8 mouse cellular contexts compared by ENCODE assay signal in the genomic region with DNA sequence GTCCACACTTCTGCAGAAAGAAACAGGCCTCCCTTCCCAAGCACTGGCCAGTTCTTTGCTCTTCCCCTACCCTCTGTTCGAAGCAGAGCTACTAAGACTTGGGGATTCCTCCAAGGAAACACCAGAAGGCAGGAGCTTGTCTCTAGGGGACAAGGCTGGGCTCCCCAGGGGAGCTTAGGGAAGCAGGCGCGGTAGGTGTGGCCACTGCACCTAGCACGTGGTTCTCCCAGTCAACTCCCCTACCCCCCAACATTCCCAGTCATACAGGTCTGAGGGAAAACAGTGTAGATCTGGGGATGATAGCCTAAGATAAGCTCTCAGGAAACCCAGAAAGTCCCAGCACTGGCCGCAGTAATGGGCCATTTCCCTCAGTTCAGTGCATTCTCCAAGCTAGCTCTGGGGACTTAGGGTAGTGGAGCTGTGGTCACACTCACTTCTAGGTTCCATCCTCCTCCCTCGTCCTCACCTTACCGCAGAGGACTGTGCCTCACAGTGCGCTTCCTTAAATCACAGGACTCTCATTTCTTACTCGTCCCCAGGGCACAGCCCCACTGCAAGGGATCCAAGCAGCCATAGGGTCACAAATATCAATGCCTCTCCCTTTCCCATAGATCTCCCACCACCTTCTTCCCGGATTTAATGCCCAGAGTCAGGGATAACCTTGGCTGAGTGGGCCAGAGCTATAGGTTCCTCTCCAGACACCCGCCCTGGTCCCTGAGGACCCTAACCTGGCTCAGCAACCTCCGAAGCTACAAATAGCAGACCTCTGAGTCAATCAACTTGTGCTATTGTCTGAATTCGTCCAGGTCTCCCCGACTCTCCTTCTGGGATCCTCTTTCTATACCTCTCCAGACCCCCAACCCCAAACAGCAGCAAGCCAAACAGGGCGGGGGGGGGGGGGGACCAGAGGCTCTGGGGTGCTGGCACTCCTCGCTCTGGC.
A peak's percentile ranks its signal among the peaks of the same experiment; 100 is the strongest.
DNase-seq lines count a peak whose midpoint lies in the region; ATAC-seq and TF ChIP-seq lines count a peak whose summit lies in the region.

No protein-coding gene starts in this region.

- WGBS in lung, embryonic 14.5 days = 24% methylated on average over 16 of the region's 16 CpGs
- 4% methylated on average over 16 of the region's 16 CpGs for WGBS in forebrain, embryonic 12.5 days
- 8% methylated on average over 16 of the region's 16 CpGs for WGBS in limb, embryonic 12.5 days
- WGBS in neural tube, embryonic 15.5 days = 11% methylated on average over 16 of the region's 16 CpGs

- H3K27me3 ChIP-seq in lung, embryonic 14.5 days (ENCODE audit: insufficient read depth, low read length) = 0 out of 2 replicates have a peak, but pooled peaks cover 3% of the 10 kb centered on the region
- H3K27me3 ChIP-seq in forebrain, embryonic 12.5 days = peaks cover 18% of the 10 kb centered on the region
- no peaks in the 10 kb centered on the region for H3K27me3 ChIP-seq in limb, embryonic 12.5 days
- H3K27me3 ChIP-seq in neural tube, embryonic 15.5 days (replicated peaks) = no peaks in the 10 kb centered on the region

- H3K9me3 ChIP-seq in lung, embryonic 14.5 days (ENCODE audit: low read depth, low read length) = no peaks in the 10 kb centered on the region
- H3K9me3 ChIP-seq in forebrain, embryonic 12.5 days = no peaks in the 10 kb centered on the region
- H3K9me3 ChIP-seq in limb, embryonic 12.5 days = no peaks in the 10 kb centered on the region
- H3K9me3 ChIP-seq in neural tube, embryonic 15.5 days (replicated peaks) = no peaks in the 10 kb centered on the region

- peak overlapping the region; percentile 83 for H3K4me2 ChIP-seq in lung, embryonic 14.5 days
- H3K4me2 ChIP-seq in forebrain, embryonic 12.5 days = peak overlapping the region; percentile 84
- H3K4me2 ChIP-seq in limb, embryonic 12.5 days = peak overlapping the region; percentile 88
- H3K4me2 ChIP-seq in neural tube, embryonic 15.5 days = peak overlapping the region; percentile 71

- no peak for TF ChIP-seq CTCF in lung, embryonic 14.5 days (IDR thresholded peaks at IDR 0.05; ENCODE audit: low read depth)

- no peak overlapping the region for H3K27ac ChIP-seq in lung, embryonic 14.5 days (ENCODE audit: low read depth)
- no peak overlapping the region for H3K27ac ChIP-seq in forebrain, embryonic 12.5 days
- H3K27ac ChIP-seq in limb, embryonic 12.5 days = no peak overlapping the region
- peak overlapping the region; percentile 82 for H3K27ac ChIP-seq in neural tube, embryonic 15.5 days (replicated peaks)

- peak overlapping the region; percentile 59 for H3K9ac ChIP-seq in lung, embryonic 14.5 days
- H3K9ac ChIP-seq in forebrain, embryonic 12.5 days = peak overlapping the region; percentile 69
- peak overlapping the region; percentile 57 for H3K9ac ChIP-seq in limb, embryonic 12.5 days (replicated peaks)
- H3K9ac ChIP-seq in neural tube, embryonic 15.5 days (replicated peaks) = peak overlapping the region; percentile 52

- DNase-seq in lung, embryonic 14.5 days = no peak
- no peak for DNase-seq in lung, postnatal 10 days
- no peak for DNase-seq in cerebellum, adult 11 months
- DNase-seq in adrenal gland, postnatal 4 days (ENCODE audit: low spot score in 2 of 2) = no peak
- DNase-seq in kidney, adult 9 months = no peak

- peak overlapping the region; percentile 52 for H3K4me3 ChIP-seq in lung, embryonic 14.5 days (ENCODE audit: low read depth, low read length)
- peak overlapping the region; percentile 53 for H3K4me3 ChIP-seq in forebrain, embryonic 12.5 days (replicated peaks)
- H3K4me3 ChIP-seq in limb, embryonic 12.5 days (replicated peaks) = peak overlapping the region; percentile 54
- H3K4me3 ChIP-seq in neural tube, embryonic 15.5 days (replicated peaks) = peak overlapping the region; percentile 55

- peaks cover 46% of the 10 kb centered on the region for H3K4me1 ChIP-seq in lung, embryonic 14.5 days (ENCODE audit: insufficient read depth)
- H3K4me1 ChIP-seq in forebrain, embryonic 12.5 days = peaks cover 52% of the 10 kb centered on the region
- H3K4me1 ChIP-seq in limb, embryonic 12.5 days (replicated peaks) = peaks cover 68% of the 10 kb centered on the region
- H3K4me1 ChIP-seq in neural tube, embryonic 15.5 days = peaks cover 87% of the 10 kb centered on the region

- ATAC-seq in lung, embryonic 14.5 days (ENCODE audit: insufficient read depth) = no peak
- no peak for ATAC-seq in forebrain, embryonic 12.5 days (ENCODE audit: low FRiP score)
- ATAC-seq in limb, embryonic 12.5 days (ENCODE audit: insufficient number of reproducible peaks, insufficient read depth, low FRiP score, low TSS enrichment, low read depth) = 0 out of 2 replicates have a peak, but pooled peaks have one; percentile 13
- peak; percentile 23 for ATAC-seq in neural tube, embryonic 15.5 days (ENCODE audit: low FRiP score)

- H3K36me3 ChIP-seq in lung, embryonic 14.5 days (ENCODE audit: insufficient read depth) = no peaks in the 10 kb centered on the region
- H3K36me3 ChIP-seq in forebrain, embryonic 12.5 days (replicated peaks) = no peaks in the 10 kb centered on the region
- H3K36me3 ChIP-seq in limb, embryonic 12.5 days = no peaks in the 10 kb centered on the region
- no peaks in the 10 kb centered on the region for H3K36me3 ChIP-seq in neural tube, embryonic 15.5 days

Comparison
In these comparisons a context has a peak if more than half of its experiments do, and no peak if none do; other contexts are left out.
1. ATAC-seq: peak in limb, embryonic 12.5 days (single experiment) and neural tube, embryonic 15.5 days (single experiment); none in lung, embryonic 14.5 days (single experiment) and forebrain, embryonic 12.5 days (single experiment).
2. Peak in every context shown above with its lines, with median percentiles within 50 percentile points of each other: H3K4me2 ChIP-seq, H3K4me3 ChIP-seq and H3K9ac ChIP-seq.